Mouse (Mus musculus) cerebellum, postnatal 25 days (tissue): ENCODE data around the gene Pde4a.
"Not testable (repeated sequence)": the region's sequence is repeated elsewhere in the genome, so short reads cannot be mapped to it uniquely, and the experiment has no call there.

ENCODE experiments used
- DNase-seq, 2 experiments: peaks; one replicate each; pipeline ENCODE4 v3.0.0; 2021; ENCODE audit warnings: mixed read lengths in 2 of 2

Pde4a gene

DNA sequence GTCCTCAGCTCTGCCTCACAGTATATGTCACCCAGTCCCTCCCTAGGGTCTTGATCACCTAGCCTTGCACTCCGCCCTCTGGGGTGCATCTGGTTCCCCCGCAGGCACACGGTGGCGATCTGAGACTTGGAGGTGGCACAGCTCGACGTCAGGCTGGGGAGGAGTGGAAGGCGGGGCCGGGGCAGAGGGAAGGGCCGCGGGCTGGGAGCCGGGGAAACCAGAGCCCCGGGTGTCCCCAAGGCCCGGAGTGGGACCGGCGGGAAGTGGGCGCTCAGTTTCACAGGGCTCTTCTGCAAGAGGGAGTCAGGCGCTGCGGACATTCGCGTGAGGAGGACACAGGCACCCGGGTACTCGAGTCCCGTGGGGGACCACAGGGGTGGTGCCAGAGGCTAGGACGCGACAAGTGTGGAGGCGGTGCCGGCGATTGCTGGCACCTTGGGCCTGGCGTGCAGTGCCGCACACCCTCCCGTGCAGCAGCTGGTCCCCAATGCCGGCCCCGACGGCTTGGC lies 18.4 kb downstream of the Pde4a start:
- DNase-seq, result peak; percentile 43 to 51

DNA sequence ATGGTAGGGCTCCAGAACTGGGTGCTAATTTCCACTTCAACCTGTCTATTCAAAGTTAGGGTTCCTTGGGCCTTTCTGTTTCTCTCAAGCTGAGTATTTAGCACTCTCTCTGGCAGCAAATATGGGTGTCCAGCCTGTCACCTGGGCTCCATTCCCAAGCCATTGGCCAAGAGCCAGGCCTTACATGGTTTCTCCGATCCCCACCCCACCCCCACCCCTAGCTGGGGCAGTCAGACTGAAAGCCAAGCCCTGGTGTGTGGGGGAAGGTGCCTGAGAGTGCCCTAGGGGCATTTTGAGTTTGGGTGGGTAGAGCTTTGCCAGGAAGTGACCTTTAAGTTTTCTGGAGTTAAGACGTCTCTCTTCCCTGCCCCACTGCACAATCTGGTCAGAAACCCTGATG lies 19.2 kb downstream of the Pde4a start:
- DNase-seq, result peak; percentile 84 to 93

DNA sequence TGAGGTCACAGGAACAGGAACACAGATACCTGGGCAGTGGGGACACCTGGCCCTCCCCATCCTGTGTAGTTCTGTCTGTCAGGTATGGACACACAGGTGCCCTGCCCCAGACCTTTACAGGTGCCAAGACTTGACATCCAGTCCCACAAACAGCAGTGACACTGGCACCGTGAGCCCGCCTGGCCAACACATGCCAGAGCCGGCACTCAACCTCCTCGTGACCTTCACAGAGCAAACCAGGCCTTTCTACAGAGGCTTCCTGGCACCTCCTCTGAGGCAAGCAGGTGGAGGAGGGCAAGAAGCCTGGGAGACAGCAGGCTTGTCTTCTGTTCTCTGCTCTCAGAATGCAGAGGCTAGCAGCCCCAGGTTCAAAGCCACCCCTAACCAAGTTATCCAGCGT lies 19.9 kb downstream of the Pde4a start:
- peak in 1 of 2 experiments; percentile 31 for DNase-seq

DNA sequence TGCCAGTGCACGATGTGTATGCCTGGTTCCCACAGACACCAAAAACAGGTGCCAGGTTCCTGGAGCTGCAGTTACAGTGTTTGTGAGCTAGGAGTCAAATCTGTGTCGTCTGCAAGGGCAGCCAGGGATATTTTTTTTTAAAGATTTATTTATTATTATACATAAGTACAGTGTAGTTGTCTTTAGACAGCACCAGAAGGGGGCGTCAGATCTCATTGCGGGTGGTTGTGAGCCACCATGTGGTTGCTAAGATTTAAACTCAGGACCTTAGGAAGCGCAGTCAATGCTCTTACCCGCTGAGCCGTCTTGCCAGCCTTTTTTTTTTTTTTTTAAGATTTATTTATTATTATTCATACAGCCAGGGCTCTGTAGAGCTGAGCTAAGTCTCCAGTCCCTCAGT lies 24.4 kb downstream of the Pde4a start:
- no peak for DNase-seq

DNA sequence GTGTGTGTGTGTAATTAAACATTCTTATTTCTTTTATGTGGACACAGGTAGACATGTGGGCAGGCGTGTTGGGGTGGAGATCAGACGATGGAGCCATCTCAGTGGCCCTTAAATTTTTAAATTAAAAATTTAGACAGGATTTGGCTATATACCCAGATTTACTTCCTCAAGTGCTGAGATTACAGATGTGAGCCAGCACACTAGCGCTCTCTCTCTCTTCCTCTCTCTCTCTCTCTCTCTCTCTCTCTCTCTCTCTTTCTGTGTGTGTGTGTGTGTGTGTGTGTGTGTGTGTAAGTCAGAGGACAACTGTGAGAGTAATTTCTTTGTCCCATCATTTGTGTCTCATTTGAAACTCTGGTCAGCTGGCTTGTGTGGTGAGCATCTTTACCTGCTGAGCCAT lies 25.2 kb downstream of the Pde4a start:
- DNase-seq, result no peak

DNA sequence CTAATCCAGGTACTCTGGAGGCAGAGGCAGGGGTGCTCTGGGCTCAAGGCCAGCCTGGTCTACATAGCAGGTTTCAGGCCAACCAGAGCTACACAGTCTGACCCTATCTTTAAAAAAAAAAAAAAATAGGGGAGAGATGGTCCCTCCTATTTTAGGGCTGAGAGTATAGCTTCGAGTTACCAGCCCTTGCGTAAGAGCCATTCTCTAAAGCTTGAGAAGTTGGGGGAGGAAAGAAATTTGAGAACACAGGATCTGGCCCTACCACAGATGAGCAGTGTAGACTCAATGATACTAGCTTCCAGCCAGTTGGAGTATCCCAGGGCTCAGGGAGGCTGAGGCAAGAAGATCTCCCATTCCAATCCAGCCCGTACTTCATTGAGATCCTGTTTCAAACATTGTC lies 28.3 kb downstream of the Pde4a start:
- DNase-seq, result no peak

DNA sequence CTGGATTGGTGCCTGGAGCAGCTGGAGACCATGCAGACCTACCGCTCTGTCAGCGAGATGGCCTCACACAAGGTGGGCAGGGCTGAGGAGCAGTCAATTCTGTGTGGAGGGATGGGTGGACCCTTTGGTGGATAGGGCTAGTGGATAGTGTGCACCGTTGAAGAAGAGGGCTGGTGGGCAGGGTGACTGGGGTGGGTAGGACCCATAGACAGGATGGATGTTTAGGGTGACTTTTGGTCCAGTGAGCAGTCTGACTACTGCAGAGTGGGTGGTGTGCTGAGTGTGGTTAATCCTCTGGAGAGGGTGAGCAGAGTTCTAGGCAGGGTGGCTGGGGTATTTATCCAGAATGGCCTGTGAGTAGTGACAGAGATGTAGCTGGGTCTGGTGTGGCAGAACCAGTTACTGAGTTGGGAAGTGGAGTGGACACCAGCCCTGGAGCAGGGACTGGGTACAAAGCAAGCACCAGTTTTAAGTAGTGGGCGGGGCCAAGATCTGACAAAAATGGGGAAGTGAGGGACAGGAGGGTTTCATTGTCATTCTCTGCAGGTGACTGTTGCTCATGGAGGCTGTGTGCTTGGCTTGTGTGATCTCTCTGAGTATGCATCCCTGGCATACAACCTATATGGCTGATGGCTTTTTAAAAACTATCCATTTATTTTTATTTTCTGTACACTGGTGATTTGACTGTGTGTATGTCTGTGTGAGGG lies 29.4 kb downstream of the Pde4a start:
- no peak for DNase-seq

DNA sequence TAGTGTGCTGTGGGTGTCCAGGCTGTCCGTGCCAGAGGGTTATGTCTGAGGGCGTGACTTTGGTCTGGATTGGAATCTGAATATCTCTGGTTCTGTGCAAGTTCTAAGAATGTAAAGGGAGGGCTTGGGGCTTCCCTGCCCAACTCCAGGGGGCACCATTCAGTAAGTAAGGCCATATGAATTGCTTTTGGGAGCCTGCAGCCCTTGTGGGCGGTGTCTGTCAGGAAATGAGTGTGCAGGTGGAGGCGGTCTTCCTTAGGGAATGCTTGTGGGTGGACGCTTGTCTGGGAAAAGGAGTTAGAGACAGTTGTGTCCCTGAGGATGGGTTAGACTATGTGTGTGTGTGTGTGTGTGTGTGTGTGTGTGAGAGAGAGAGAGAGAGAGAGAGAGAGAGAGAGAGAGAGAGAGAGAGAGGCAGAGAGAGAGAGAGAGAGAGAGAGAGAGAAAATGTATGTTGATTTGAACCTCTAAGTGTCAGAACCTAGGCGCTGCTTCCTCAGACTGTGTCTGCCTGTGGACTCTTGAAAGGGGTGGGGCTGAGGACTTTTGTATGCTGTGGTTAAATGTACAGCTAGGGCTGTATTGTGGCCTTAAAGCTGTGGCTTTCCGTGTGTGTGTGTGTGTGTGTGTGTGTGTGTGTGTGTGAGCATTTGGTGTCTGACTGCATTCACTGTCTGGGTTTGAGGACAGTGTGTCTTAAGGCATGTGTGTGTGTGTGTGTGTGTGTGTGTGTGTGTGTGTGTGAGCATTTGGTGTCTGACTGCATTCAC lies 30.4 kb downstream of the Pde4a start:
- DNase-seq, result not testable (repeated sequence)

DNA sequence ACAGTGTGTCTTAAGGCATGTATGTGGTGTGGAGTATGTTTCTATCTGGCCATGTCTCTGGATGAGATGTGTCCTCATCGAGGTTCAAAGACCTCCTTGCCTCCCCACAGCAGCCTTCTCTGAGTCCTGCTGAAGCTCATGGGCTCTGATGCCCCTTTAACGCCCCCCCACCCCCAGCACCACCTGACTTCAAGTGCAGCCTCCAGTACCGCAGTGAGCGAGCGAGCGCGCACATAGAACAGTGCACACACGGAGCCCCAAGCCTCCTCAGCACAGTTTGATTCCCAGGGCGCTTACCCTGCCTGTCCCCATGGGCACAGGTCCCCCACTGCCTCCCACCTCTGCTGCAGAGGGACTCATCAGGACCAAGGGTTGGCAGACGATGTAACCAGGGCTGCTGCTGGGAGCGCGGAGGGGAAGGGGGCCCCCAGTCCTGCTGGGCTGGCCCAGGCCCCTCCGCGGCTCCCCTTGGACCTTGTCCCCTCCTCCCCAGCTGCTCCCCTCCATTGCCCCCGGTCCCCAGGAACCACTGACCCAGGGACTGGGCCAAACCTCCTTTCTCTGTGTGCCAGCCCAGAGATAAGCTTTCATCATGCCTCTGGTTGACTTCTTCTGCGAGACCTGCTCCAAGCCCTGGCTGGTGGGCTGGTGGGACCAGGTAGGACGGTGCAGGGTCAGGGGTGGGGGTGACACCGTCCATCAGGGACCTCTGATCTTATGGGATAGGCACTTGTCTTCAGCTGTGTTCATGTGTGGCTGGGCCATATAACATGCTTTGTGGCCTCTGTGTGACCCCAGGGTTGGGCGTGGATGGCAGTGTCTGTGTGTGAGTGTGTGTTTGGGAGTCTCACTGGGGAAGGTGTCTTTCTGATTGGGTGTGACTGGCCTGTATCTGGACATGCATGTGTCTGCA lies 31.3 kb downstream of the Pde4a start:
- DNase-seq, result peak; percentile 75 to 85

DNA sequence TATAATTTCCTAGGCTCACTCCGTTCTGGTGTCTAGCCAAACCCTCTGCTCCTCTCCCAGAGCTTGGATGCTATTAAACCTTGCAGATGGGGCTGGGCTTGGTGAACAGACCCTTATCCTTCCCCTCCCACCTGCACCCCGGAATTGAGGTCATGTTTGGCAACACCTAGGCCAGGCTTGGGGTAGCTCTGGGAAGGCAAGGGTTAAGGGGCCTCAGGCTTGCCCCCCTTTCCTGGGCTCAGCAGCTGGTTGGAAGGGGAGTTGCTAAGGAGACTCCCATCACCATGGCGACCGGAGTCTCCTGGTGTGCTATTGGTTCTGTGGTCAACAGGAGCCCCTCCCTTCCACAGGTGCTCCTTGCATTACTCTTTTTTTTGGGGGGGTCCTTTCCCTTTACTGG lies 32.5 kb downstream of the Pde4a start:
- DNase-seq, result peak in 1 of 2 experiments; percentile 60

DNA sequence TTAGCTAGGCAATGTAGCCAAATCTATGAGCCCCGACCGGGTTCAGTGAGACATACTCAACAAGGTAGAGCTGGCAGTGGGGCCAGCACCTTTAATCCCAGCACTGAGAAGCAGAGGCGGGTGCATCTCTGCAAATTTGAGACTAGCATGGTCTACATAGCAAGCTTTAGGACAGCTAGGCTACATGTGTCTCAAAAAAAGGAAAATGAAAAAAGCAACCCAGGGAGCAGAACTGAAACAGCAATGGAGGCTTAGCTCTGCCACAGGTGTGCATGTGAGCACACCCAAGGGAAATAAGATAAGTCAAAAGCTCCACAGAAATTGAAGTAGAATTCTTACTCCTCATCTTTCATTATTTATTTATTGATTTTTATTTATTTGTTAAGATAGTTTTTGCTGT lies 33.4 kb downstream of the Pde4a start:
- no peak for DNase-seq

DNA sequence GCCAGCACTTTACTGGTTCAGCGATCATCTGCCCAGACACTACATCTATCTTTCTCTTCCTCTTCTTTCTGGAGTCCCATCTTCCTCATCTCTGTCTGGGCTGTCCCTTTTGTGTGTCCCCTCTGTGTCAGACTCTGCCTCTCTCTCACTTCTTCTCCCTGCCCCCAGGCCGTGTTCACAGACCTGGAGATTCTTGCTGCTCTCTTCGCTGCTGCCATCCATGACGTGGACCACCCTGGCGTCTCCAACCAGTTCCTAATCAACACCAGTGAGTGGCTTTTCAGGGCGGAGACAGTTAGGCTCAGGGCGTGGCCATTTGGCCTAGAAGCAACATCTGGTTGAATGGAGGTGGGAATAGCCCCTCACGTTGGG lies 38.6 kb downstream of the Pde4a start:
- DNase-seq, result no peak

DNA sequence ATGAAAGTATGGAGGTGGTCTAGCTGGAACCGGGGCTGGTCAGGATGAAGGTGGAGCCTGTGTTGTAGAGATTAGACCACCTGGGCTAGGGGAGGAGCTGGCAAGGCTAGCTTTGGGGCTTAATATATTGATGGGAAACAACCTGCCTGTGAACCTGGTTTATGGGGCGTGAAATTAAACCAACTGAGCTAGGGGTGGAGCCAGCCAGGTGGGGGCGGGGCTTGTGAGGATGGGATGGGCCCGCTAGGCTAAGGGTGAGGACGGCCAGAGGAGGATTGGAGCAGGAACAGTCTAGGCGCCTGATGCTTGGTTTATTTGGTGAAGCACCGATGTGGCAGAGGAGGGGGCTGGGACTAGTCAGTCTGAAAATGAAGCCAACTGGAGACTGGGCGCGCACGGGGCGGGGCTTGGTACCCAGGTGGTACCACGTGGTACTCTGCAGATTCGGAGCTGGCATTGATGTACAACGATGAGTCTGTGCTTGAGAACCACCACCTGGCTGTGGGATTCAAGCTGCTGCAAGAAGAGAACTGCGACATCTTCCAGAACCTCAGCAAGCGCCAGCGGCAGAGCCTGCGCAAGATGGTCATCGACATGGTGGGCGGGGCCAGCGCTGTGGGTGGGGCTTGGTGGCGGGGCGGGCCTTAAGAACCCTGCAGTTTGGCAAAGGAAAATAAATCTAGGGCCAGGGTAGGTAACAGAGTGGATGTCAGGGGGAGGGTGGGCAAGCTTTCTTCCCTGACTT lies 39.2 kb downstream of the Pde4a start:
- DNase-seq, result no peak

DNA sequence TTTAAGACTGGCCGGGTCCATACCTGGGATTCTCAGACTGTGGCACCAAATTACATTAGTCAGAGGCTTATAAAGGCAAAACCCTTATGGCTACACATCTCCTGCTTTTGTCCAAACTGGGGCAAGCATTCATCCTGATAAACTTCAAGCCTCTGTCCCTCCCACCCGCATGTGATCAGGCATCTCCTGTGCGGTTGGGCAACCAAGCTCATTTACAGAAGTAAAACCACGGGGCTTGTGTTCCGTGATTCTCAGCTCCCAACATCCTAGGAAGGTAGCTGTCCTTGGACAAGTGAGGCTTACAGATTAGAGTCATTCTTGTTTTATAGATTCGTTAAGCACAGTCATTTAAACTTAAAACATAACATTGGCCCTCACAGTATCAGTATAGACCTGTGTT lies 41.3 kb downstream of the Pde4a start:
- DNase-seq, result no peak

DNA sequence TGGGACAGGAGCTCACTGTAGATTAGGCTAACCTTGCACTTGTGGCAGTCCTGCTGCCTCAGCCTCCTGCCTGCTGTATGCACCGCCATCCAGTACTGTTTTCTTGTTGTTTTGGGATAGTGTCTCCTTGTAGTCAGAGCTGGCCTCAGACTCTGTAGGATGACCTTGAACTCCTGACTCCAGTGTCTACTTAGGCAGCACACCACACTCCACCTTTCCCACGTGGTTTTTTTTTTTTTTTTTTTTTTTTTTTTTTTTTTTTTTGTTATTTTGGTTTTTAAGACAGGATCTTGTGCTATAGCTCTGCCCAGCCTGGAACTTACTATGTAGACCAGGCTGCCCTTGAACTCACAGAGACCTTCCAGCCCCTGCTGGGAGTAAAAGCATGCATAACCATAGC lies 43.1 kb downstream of the Pde4a start:
- DNase-seq, result no peak

DNA sequence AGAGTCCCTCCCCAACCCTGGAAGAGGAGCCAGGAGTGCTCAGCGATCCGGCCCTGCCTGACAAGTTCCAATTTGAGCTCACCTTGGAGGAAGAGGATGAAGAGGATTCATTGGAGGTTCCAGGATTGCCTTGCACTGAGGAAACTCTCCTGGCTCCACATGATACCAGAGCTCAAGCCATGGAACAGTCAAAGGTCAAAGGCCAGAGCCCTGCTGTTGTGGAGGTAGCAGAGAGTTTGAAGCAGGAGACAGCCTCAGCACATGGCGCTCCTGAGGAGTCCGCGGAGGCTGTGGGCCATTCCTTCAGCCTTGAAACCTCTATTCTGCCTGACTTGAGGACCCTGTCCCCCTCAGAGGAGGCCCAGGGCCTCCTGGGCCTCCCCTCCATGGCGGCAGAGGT lies 45.3 kb downstream of the Pde4a start:
- no peak for DNase-seq

DNA sequence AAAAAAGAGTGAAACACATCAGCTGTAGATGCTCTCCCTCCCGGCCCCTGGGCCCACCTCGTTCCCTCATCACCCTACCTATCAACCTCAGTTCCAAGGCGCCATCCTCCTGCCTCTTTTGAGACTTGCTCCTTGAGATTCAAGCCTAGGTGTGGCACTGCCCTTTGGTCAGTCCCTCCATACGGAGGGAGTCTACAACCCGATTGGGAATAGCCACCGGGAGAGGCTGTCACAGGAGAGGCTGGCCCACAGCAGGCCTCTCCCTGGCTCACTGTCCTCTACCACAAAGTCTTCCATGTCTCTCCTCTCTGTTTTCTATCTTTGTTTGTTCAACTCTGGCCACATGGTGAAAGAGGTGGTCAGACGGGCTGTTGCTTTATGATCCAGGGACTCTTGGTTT lies 46.1 kb downstream of the Pde4a start:
- DNase-seq, result no peak

DNA sequence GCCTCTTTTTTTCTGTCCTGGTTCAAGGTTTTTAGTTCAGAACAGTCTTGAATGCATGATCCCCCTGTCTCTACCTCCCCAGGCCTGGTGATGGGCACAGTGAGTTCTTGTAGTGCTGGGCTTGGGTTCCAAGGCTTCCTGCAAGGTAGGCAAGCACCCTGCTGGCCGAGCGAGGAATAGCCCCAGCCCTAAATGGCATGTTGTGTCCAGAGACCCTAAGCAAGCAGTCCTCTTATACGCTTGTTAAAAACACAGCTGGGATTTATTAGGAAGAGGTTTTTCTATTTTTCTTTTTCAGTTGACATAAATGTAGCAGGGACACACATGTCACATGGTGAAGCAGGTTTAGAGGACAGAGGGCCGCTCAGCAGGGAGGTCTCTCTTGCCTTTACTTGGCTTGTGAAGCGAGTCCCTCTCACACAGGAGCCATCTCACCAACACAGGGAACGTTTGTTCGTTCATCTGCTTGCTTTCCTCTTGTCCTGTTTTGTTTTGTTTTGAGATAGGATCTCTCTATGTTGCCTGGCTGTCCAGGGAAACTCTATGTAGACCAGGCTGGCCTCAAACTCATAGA lies 48.2 kb downstream of the Pde4a start:
- DNase-seq, result peak; percentile 60 to 67

DNA sequence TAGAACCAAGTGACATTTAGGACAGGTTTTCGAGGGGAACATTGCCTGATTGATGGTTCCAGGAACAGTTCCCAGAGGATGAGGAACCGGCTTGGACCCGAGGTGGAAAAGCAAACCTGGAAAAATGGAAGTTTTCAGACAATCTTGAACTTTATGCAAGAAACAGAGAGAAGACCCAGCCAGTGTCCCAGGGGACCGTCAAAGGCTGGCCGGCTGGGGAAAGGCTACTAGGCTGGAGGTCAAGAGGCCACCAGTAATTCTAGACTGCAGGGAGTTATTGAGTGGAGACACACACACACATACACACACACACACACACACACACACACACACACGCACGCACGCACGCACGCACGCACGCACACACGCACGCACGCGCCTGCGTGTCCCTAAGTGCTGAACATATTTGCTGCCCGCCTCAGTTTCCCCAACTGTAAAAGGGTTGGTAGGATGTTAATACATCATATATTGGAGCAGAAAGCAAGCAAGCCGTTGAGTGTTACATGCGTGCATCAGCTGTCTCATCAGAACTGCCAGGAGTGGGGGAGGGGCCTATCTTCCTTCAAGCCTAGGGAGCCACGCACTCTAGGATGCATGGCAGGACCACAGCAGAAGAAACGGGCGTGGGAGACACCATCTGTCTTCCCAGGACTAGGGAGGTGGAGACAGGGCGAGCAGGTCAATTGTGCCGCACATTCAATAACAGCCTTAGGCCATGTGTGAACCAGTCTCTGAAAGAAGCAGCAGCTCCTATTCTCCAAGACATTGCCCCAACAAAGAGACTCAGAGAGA lies 50.7 kb downstream of the Pde4a start:
- peak in 1 of 2 experiments; percentile 59 for DNase-seq

DNA sequence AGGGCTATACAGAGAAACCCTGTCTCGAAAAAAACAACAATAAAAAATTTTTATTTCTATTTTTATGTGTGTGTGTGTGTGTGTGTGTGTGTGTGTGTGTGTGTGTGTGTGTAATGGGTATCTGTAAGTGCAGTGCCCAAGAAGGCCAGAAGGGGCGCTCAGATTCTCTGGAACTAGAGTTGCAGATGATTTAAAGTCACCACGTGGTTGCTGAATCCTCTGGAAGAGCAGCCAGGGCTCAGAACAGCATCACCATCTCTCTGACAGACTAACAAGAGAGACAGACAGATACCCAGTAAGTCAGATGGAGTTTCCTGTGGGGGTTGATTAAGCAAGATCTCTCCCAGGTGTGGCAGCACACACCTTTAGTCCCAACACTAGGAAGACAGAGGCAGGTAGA lies 54.3 kb downstream of the Pde4a start:
- DNase-seq, result peak in 1 of 2 experiments; percentile 49
